Mouse (Mus musculus): ENCODE data around the gene Wfs1. TPM values are rescaled to one million over a fixed set of nuclear protein-coding genes. Genes with fewer than 3 reads are reported as not detected.

Wfs1 gene
- polyA plus RNA-seq, 1 experiment = 23.5 TPM

DNA sequence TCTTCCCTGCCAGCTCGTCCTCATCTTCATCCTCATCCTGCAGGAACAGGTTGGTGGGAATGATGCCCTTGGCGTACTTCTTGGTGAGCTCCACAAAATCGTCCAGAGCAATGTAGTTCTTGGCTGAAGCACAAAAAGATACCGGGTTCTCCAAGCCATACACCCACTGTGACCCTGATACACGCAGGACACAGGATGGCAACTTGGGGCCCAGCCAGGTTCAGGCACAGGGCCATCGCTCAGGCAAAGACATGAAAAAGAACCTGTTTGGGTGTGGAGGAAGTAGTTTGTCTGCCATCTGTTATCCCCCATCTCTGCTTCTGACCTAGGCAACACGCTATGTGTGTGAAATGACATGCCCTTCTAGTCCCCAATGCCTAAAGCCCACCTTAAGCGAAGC is 17.4 kb downstream of the Wfs1 start:
- H3K27ac ChIP-seq (ENCODE audit: insufficient read depth, low read depth, low read length) = no peak overlapping the region
- TF ChIP-seq POLR2A (IDR thresholded peaks at IDR 0.05; ENCODE audit: low read depth, low read length) = no peak
- TF ChIP-seq CTCF (IDR thresholded peaks at IDR 0.05; ENCODE audit: extremely low read depth, insufficient read length, insufficient replicate concordance, low read depth, low read length) = no peak
- WGBS = 81% methylated on average over 8 of the region's 8 CpGs
- H3K4me3 ChIP-seq (ENCODE audit: low read depth, low read length) = no peak overlapping the region
- H3K27me3 ChIP-seq (ENCODE audit: control insufficient read depth, insufficient read depth, low read length) = no peaks in the 10 kb centered on the region
- peaks cover 61% of the 10 kb centered on the region for H3K36me3 ChIP-seq (ENCODE audit: control insufficient read depth, insufficient read depth, low read length)
- H3K4me1 ChIP-seq (ENCODE audit: control insufficient read depth, insufficient read depth, insufficient read length, low read length) = no peaks in the 10 kb centered on the region

DNA sequence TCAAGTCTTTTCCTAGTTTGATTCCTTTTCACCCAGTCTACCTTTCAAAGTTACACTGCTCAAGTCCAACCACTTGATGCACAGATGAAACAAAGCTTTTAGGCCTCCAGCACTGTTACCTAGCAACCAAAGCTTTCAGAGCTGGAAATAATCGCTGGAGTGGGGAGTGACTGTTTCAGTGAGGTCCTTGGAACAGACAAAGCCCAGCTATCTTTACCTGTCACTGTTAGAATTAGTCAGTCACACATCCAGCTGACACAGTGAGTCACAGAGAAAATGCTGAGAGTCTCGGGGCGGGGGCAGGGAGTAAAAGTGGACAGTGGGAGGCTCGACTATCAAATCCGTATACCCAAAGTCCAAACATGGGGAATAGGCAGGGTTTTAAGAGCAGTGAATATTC is 28.5 kb downstream of the Wfs1 start:
- H3K4me1 ChIP-seq (ENCODE audit: control insufficient read depth, insufficient read depth, insufficient read length, low read length) = no peaks in the 10 kb centered on the region
- no peak for TF ChIP-seq POLR2A (IDR thresholded peaks at IDR 0.05; ENCODE audit: low read depth, low read length)
- no peak for TF ChIP-seq CTCF (IDR thresholded peaks at IDR 0.05; ENCODE audit: extremely low read depth, insufficient read length, insufficient replicate concordance, low read depth, low read length)
- H3K27ac ChIP-seq (ENCODE audit: insufficient read depth, low read depth, low read length) = no peak overlapping the region
- no peak overlapping the region for H3K4me3 ChIP-seq (ENCODE audit: low read depth, low read length)
- 19% methylated on average over 5 of the region's 5 CpGs for WGBS
- H3K27me3 ChIP-seq (ENCODE audit: control insufficient read depth, insufficient read depth, low read length) = no peaks in the 10 kb centered on the region
- H3K36me3 ChIP-seq (ENCODE audit: control insufficient read depth, insufficient read depth, low read length) = 0 out of 2 replicates have a peak, but pooled peaks cover 1% of the 10 kb centered on the region

DNA sequence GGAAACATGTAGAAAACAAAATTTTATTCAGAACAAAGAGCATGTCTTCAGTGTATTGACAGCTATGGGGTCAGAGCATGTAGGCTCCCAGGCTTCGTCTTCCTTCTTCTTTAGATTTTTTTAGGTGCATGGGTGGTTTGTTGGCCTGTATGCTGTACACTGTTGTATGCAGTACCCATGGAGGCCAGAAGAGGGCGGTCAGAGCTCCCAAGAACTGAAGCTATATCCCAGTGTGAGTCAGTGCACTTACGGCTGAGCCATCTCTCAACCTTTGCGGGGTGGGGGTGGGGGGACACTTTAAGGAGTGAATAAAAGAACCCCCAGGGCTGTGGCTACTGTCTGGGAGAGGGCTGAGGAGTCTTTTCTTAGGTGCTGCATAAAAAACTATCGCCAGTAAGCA is 30.2 kb downstream of the Wfs1 start:
- Histone ChIP-seq H3K27ac (ENCODE audit: insufficient read depth, low read depth, low read length) (no peak overlapping the region), H3K4me3 (ENCODE audit: low read depth, low read length) (no peak overlapping the region), H3K36me3 (ENCODE audit: control insufficient read depth, insufficient read depth, low read length) (no peaks in the 10 kb centered on the region), H3K27me3 (ENCODE audit: control insufficient read depth, insufficient read depth, low read length) (no peaks in the 10 kb centered on the region), H3K4me1 (ENCODE audit: control insufficient read depth, insufficient read depth, insufficient read length, low read length) (no peaks in the 10 kb centered on the region)
- TF ChIP-seq CTCF (IDR thresholded peaks at IDR 0.05; ENCODE audit: extremely low read depth, insufficient read length, insufficient replicate concordance, low read depth, low read length) (peak; percentile 74; the same call in 1 of the 2 replicates), POLR2A (IDR thresholded peaks at IDR 0.05; ENCODE audit: low read depth, low read length) (no peak)
- whole genome bisulfite sequencing = 30% methylated on average over 5 of the region's 5 CpGs

DNA sequence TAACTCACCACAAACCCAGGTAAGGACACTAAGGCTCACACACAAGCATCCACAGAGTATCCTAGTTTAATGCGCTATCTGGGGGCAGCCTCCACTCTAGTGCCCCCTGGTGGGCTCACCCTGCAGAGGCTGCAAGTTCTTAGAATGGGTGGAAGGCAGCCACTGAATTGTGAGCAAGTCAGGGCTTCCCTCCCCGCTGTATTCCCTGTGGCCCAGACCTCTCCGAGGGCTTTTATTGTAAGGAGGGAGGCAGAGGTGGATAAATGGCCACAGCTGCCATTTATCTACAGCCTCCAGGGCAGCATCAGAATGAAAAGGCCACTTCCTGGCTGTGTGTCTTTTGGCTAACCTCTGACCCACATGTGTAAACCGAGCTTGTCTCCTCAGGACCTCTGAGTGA is 33.6 kb downstream of the Wfs1 start:
- TF ChIP-seq POLR2A (IDR thresholded peaks at IDR 0.05; ENCODE audit: low read depth, low read length) (no peak), CTCF (IDR thresholded peaks at IDR 0.05; ENCODE audit: extremely low read depth, insufficient read length, insufficient replicate concordance, low read depth, low read length) (peak; percentile 61; the same call in 1 of the 2 replicates)
- 16% methylated on average over 4 of the region's 4 CpGs for WGBS

DNA sequence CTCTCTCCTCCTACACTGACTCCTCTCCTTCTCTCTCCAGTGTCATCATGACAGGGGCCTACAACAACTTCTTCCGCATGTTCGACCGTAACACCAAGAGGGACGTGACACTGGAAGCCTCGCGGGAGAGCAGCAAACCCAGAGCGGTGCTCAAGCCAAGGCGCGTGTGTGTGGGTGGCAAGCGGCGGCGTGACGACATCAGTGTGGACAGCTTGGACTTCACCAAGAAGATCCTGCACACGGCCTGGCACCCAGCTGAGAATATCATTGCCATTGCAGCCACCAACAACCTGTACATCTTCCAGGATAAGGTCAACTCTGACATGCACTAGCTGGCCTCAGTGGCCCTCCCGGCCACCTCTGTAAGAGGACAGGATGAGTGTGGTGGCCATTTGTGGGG is 36.7 kb downstream of the Wfs1 start:
- H3K36me3 ChIP-seq (ENCODE audit: control insufficient read depth, insufficient read depth, low read length) = no peaks in the 10 kb centered on the region
- no peaks in the 10 kb centered on the region for H3K27me3 ChIP-seq (ENCODE audit: control insufficient read depth, insufficient read depth, low read length)
- H3K4me3 ChIP-seq (ENCODE audit: low read depth, low read length) = no peak overlapping the region
- no peaks in the 10 kb centered on the region for H3K4me1 ChIP-seq (ENCODE audit: control insufficient read depth, insufficient read depth, insufficient read length, low read length)
- WGBS = 88% methylated on average over 15 of the region's 15 CpGs
- TF ChIP-seq POLR2A (IDR thresholded peaks at IDR 0.05; ENCODE audit: low read depth, low read length) (no peak), CTCF (IDR thresholded peaks at IDR 0.05; ENCODE audit: extremely low read depth, insufficient read length, insufficient replicate concordance, low read depth, low read length) (no peak)
- H3K27ac ChIP-seq (ENCODE audit: insufficient read depth, low read depth, low read length) = no peak overlapping the region

More for the DNA sequence above, 33.6 kb downstream of the Wfs1 start:
- H3K27me3 ChIP-seq (ENCODE audit: control insufficient read depth, insufficient read depth, low read length) = no peaks in the 10 kb centered on the region
- no peaks in the 10 kb centered on the region for H3K36me3 ChIP-seq (ENCODE audit: control insufficient read depth, insufficient read depth, low read length)
- no peak overlapping the region for H3K4me3 ChIP-seq (ENCODE audit: low read depth, low read length)
- H3K4me1 ChIP-seq (ENCODE audit: control insufficient read depth, insufficient read depth, insufficient read length, low read length) = no peaks in the 10 kb centered on the region
- no peak overlapping the region for H3K27ac ChIP-seq (ENCODE audit: insufficient read depth, low read depth, low read length)

DNA sequence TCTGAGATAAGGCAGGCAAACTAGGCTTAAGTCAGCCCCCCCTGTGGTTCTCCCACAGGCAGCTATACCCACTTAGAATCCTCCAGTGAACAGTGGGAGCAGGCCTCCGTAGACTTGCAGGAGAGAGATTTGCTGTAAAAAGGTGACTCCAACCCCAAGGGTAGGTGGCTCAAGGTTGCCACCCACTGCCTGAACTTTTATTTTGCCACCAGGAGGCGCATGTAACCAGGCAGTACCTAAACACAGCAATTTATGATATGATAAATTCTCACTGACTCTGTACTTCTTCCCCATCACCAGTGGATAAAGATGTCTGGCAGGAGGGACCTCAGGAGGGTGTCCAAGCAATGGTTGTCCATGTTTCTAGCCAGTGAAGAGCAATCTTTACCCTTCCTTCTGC is 38.1 kb downstream of the Wfs1 start:
- Histone ChIP-seq H3K27ac (ENCODE audit: insufficient read depth, low read depth, low read length) (no peak overlapping the region), H3K4me1 (ENCODE audit: control insufficient read depth, insufficient read depth, insufficient read length, low read length) (no peaks in the 10 kb centered on the region), H3K36me3 (ENCODE audit: control insufficient read depth, insufficient read depth, low read length) (no peaks in the 10 kb centered on the region), H3K27me3 (ENCODE audit: control insufficient read depth, insufficient read depth, low read length) (no peaks in the 10 kb centered on the region), H3K4me3 (ENCODE audit: low read depth, low read length) (no peak overlapping the region)
- TF ChIP-seq CTCF (IDR thresholded peaks at IDR 0.05; ENCODE audit: extremely low read depth, insufficient read length, insufficient replicate concordance, low read depth, low read length) (peak; percentile 24; the same call in 1 of the 2 replicates), POLR2A (IDR thresholded peaks at IDR 0.05; ENCODE audit: low read depth, low read length) (no peak)
- WGBS = 42% methylated on average over 2 of the region's 2 CpGs

DNA sequence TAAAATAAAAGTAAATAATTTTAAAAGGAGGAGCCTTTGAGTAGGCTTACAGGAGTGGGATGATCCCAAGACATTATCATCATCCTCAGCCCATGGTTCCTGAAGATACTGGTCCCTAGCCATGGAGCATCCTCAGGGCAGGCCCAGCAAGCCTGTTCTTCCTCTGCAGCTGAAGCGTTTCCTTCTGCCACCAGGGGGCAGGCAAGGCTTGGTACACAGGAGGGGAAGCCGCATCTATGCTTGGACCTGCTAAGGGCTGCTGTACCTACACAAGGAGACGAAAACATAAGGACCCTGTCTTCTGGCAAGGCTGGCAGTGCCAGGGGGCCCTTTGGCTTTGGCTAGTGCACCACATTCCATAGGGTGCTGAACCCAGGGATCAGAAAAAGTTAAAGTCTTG is 40.2 kb downstream of the Wfs1 start:
- no peaks in the 10 kb centered on the region for H3K36me3 ChIP-seq (ENCODE audit: control insufficient read depth, insufficient read depth, low read length)
- 2% methylated on average over 3 of the region's 3 CpGs for WGBS
- no peaks in the 10 kb centered on the region for H3K4me1 ChIP-seq (ENCODE audit: control insufficient read depth, insufficient read depth, insufficient read length, low read length)
- H3K27me3 ChIP-seq (ENCODE audit: control insufficient read depth, insufficient read depth, low read length) = no peaks in the 10 kb centered on the region
- TF ChIP-seq CTCF (IDR thresholded peaks at IDR 0.05; ENCODE audit: extremely low read depth, insufficient read length, insufficient replicate concordance, low read depth, low read length) (peak; percentile 85; the same call in 1 of the 2 replicates), POLR2A (IDR thresholded peaks at IDR 0.05; ENCODE audit: low read depth, low read length) (no peak)
- no peak overlapping the region for H3K27ac ChIP-seq (ENCODE audit: insufficient read depth, low read depth, low read length)
- H3K4me3 ChIP-seq (ENCODE audit: low read depth, low read length) = no peak overlapping the region

All from small intestine, adult 2 months (tissue).